Mouse (Mus musculus) spleen, embryonic (tissue): ENCODE measurements at regions not wholly inside any gene's neighbourhood (a gene's known extent, or its start where the extent isn't known, plus 50 kb on each side); places are given as distances from the start of the nearest gene placed in this dataset.

Experiments used
- CTCF ChIA-PET: fragments of 350-600 bp; sonication (Branson Sonifier 250); formaldehyde crosslinking; loops from one replicate; lab custom pipeline; 2022; lab: Charles Lee

- CTCF ChIA-PET = no interaction called here
These were observed 79.2 kb downstream of the 1700020N01Rik start for GRCm38 (mm10) chr10:21672171-21672570.

GRCm38 (mm10) chr10:21672666-21673065 is 79.7 kb downstream of the 1700020N01Rik start:
- CTCF ChIA-PET = no interaction called here

- CTCF ChIA-PET = no interaction called here
These were observed 80.9 kb downstream of the 1700020N01Rik start for GRCm38 (mm10) chr10:21673831-21674230.

- CTCF ChIA-PET = no interaction called here
These were observed 82.8 kb downstream of the 1700020N01Rik start for GRCm38 (mm10) chr10:21675786-21676185.

GRCm38 (mm10) chr10:21677911-21678310 is 85.0 kb downstream of the 1700020N01Rik start:
- CTCF ChIA-PET = no interaction called here

GRCm38 (mm10) chr10:21678372-21678771 is 85.4 kb downstream of the 1700020N01Rik start:
- CTCF ChIA-PET = no interaction called here

GRCm38 (mm10) chr10:21678811-21679451 is 86.0 kb downstream of the 1700020N01Rik start:
- CTCF ChIA-PET = interaction anchor here (0.6 to 1.2 kb wide), 2 partner anchors 12 to 305 kb away, joined by 3 read pairs; no protein-coding TSS in a partner anchor

GRCm38 (mm10) chr10:21680789-21681188 is 87.8 kb downstream of the 1700020N01Rik start:
- CTCF ChIA-PET = no interaction called here

GRCm38 (mm10) chr10:21684286-21685013 is 91.5 kb downstream of the 1700020N01Rik start:
- CTCF ChIA-PET = no interaction called here

- CTCF ChIA-PET = no interaction called here
These were observed 92.3 kb downstream of the 1700020N01Rik start for GRCm38 (mm10) chr10:21685122-21685798.

GRCm38 (mm10) chr10:21686060-21686459 is 93.1 kb downstream of the 1700020N01Rik start:
- CTCF ChIA-PET = no interaction called here

GRCm38 (mm10) chr10:21687484-21687883 is 94.5 kb downstream of the 1700020N01Rik start:
- CTCF ChIA-PET = no interaction called here

GRCm38 (mm10) chr10:21688513-21688912 is 95.6 kb downstream of the 1700020N01Rik start:
- CTCF ChIA-PET = interaction anchor here (0.6 kb wide), 1 partner anchor 20 kb away, joined by 6 read pairs; no protein-coding TSS in a partner anchor

GRCm38 (mm10) chr10:21689847-21690269 is 96.9 kb downstream of the 1700020N01Rik start:
- CTCF ChIA-PET = no interaction called here

GRCm38 (mm10) chr10:21695185-21695584 is 102.2 kb downstream of the 1700020N01Rik start:
- CTCF ChIA-PET = no interaction called here

- CTCF ChIA-PET = interaction anchor here (0.7 kb wide), 1 partner anchor 1009 kb away, joined by 4 read pairs; no protein-coding TSS in a partner anchor
These were observed 103.7 kb downstream of the 1700020N01Rik start for GRCm38 (mm10) chr10:21696671-21697070.

- CTCF ChIA-PET = no interaction called here
These were observed 108.6 kb downstream of the 1700020N01Rik start for GRCm38 (mm10) chr10:21701580-21701979.

- CTCF ChIA-PET = interaction anchor here (0.6 kb wide), 1 partner anchor 298 kb away, joined by 3 read pairs; no protein-coding TSS in a partner anchor
These were observed 109.2 kb downstream of the 1700020N01Rik start for GRCm38 (mm10) chr10:21702134-21702533.

GRCm38 (mm10) chr10:21711866-21712265 is 118.9 kb downstream of the 1700020N01Rik start:
- CTCF ChIA-PET = no interaction called here

GRCm38 (mm10) chr10:21712828-21713227 is 119.9 kb downstream of the 1700020N01Rik start:
- CTCF ChIA-PET = no interaction called here

GRCm38 (mm10) chr10:21715436-21715835 is 122.5 kb downstream of the 1700020N01Rik start:
- CTCF ChIA-PET = no interaction called here

GRCm38 (mm10) chr10:21718189-21718588 is 125.2 kb downstream of the 1700020N01Rik start:
- CTCF ChIA-PET = no interaction called here
